Mouse (Mus musculus) fat pad, adult 2 months (tissue): ENCODE measurements around the gene Hspa8.
"Not testable (repeated sequence)": the region's sequence is repeated elsewhere in the genome, so short reads cannot be mapped to it uniquely, and the experiment has no call there.

ENCODE experiments used
- DNase-seq: peaks from one replicate; pipeline ENCODE4 v3.0.0-alpha.2; 2011; ENCODE audit warnings: low read depth, low spot score; ENCODE audit errors: extremely low read depth

Hspa8 gene

GRCm38 (mm10) chr9:40783641-40784373, 17.0 kb upstream of the Hspa8 start:
- no peak for DNase-seq

GRCm38 (mm10) chr9:40784374-40784967, 16.3 kb upstream of the Hspa8 start:
- no peak for DNase-seq

- no peak for DNase-seq
Observed at GRCm38 (mm10) chr9:40785452-40785851, 15.3 kb upstream of the Hspa8 start.

GRCm38 (mm10) chr9:40786820-40787219, 14.0 kb upstream of the Hspa8 start:
- not testable (repeated sequence) for DNase-seq

- DNase-seq = no peak
Observed at GRCm38 (mm10) chr9:40791864-40792633, 8.7 kb upstream of the Hspa8 start.

GRCm38 (mm10) chr9:40793581-40793980, 7.2 kb upstream of the Hspa8 start:
- DNase-seq = no peak

- DNase-seq = no peak
Observed at GRCm38 (mm10) chr9:40794251-40794650, 6.5 kb upstream of the Hspa8 start.

GRCm38 (mm10) chr9:40794926-40795325, 5.9 kb upstream of the Hspa8 start:
- DNase-seq = no peak

- DNase-seq = no peak
Observed at GRCm38 (mm10) chr9:40795562-40795961, 5.2 kb upstream of the Hspa8 start.

- DNase-seq = no peak
Observed at GRCm38 (mm10) chr9:40796054-40796453, 4.7 kb upstream of the Hspa8 start.

- no peak for DNase-seq
Observed at GRCm38 (mm10) chr9:40798247-40798960, 2.4 kb upstream of the Hspa8 start.

GRCm38 (mm10) chr9:40799112-40799511, 1.7 kb upstream of the Hspa8 start:
- DNase-seq = no peak

GRCm38 (mm10) chr9:40799837-40800501, 815 bp upstream of the Hspa8 start:
- no peak for DNase-seq

GRCm38 (mm10) chr9:40801614-40802532, 1.1 kb downstream of the Hspa8 start:
- DNase-seq = not testable (repeated sequence)

- not testable (repeated sequence) for DNase-seq
Observed at GRCm38 (mm10) chr9:40802533-40802875, 1.7 kb downstream of the Hspa8 start.

GRCm38 (mm10) chr9:40804576-40804975, 3.8 kb downstream of the Hspa8 start:
- not testable (repeated sequence) for DNase-seq

- peak; percentile 67 for DNase-seq
Observed at GRCm38 (mm10) chr9:40805263-40805662, 4.5 kb downstream of the Hspa8 start.

GRCm38 (mm10) chr9:40806440-40807288, 5.9 kb downstream of the Hspa8 start:
- no peak for DNase-seq
